Mouse (Mus musculus): ENCODE results near the gene Mtnr1a. TPM values are rescaled to one million over a fixed set of nuclear protein-coding genes. Genes with fewer than 3 reads are reported as not detected.

Mtnr1a gene
- total RNA-seq, 2 experiments from 2014 or later = not detected

- no peak for DNase-seq
Observed at GRCm38 (mm10) chr8:45110064-45110812, 41.3 kb downstream of the Mtnr1a start.

- DNase-seq = no peak
Observed at GRCm38 (mm10) chr8:45110813-45111104, 41.8 kb downstream of the Mtnr1a start.

GRCm38 (mm10) chr8:45111820-45112219 lies 42.9 kb downstream of the Mtnr1a start:
- no peak for DNase-seq

- DNase-seq = no peak
Observed at GRCm38 (mm10) chr8:45117588-45117987, 48.7 kb downstream of the Mtnr1a start.

- DNase-seq = no peak
Observed at GRCm38 (mm10) chr8:45125680-45126079, 56.7 kb downstream of the Mtnr1a start.

Other genes with a start within 250 kb of the Mtnr1a start
- 10 to 100 TPM; 68.5 to 72.0 TPM for gene Fat1, start 133.7 kb upstream of the Mtnr1a start, total RNA-seq (2021)
- gene F11, start 192.9 kb downstream of the Mtnr1a start, total RNA-seq (2021) = not detected
- gene Klkb1, start 225.7 kb downstream of the Mtnr1a start, total RNA-seq (2021) = not detected
- not detected for gene Gm45753, start 239.3 kb downstream of the Mtnr1a start, total RNA-seq (2021)